Mouse (Mus musculus) hindbrain, embryonic 15.5 days (tissue): ENCODE measurements around the gene Timm17a. TPM values are rescaled to one million over a fixed set of nuclear protein-coding genes. Genes with fewer than 3 reads are reported as not detected.

Experiments used
- ATAC-seq: fragments of 200-750 bp; cut with Nextera tagmentation; 2 replicates; pipeline ENCODE4 v1.8.0; 2017; ENCODE audit warnings: low read depth, moderate number of reproducible peaks, moderate TSS enrichment; ENCODE audit not compliant: low FRiP score
- H3K27ac ChIP-seq: fragments of 300-500 bp; sonication (generic); replicated peaks from 2 replicates; pipeline ENCODE4 v1.5.1; 2015; ENCODE audit warnings: mild to moderate bottlenecking, inconsistent platforms
- H3K27me3 ChIP-seq: fragments of 300-500 bp; sonication (generic); 2 replicates; pipeline ENCODE4 v1.6.1; 2015; ENCODE audit warnings: control low read depth, inconsistent platforms
- H3K36me3 ChIP-seq: fragments of 300-500 bp; sonication (generic); 2 replicates; pipeline ENCODE4 v1.6.1; 2015; ENCODE audit warnings: control low read depth, inconsistent platforms
- H3K4me1 ChIP-seq: fragments of 300-500 bp; sonication (generic); replicated peaks from 2 replicates; pipeline ENCODE4 v1.6.1; 2015; ENCODE audit warnings: control low read depth, inconsistent platforms
- H3K4me2 ChIP-seq: fragments of 300-500 bp; sonication (generic); 2 replicates; pipeline ENCODE4 v1.6.1; 2015; ENCODE audit warnings: moderate library complexity, mild to moderate bottlenecking, inconsistent platforms
- H3K4me3 ChIP-seq: fragments of 300-500 bp; sonication (generic); 2 replicates; pipeline ENCODE4 v1.5.1; 2015; ENCODE audit warnings: mild to moderate bottlenecking, inconsistent platforms
- H3K9ac ChIP-seq: fragments of 300-500 bp; sonication (generic); 2 replicates; pipeline ENCODE4 v1.6.1; 2015; ENCODE audit warnings: inconsistent platforms
- H3K9me3 ChIP-seq: fragments of 300-500 bp; sonication (generic); 2 replicates; pipeline ENCODE4 v1.6.1; 2016; ENCODE audit warnings: control low read depth, inconsistent platforms
- WGBS: fragments of 180-500 bp; shearing (Covaris S2); methylation state at CpG from one replicate; pipeline ENCODE4 v1.1.7; 2015; 5-methylcytosine and 5-hydroxymethylcytosine counted together
- polyA plus RNA-seq: library from polyadenylated mRNA; unstranded; fragments of >200 nt; fragmentation: Nextera tagmentation; extraction: Ambion mirVana; gene quantifications from 2 replicates; pipeline ENCODE4 v1.2.1, GENCODE M21; 2015

Gene Timm17a
- polyA plus RNA-seq, 1 experiment from 2014 or later, result 159 TPM

DNA sequence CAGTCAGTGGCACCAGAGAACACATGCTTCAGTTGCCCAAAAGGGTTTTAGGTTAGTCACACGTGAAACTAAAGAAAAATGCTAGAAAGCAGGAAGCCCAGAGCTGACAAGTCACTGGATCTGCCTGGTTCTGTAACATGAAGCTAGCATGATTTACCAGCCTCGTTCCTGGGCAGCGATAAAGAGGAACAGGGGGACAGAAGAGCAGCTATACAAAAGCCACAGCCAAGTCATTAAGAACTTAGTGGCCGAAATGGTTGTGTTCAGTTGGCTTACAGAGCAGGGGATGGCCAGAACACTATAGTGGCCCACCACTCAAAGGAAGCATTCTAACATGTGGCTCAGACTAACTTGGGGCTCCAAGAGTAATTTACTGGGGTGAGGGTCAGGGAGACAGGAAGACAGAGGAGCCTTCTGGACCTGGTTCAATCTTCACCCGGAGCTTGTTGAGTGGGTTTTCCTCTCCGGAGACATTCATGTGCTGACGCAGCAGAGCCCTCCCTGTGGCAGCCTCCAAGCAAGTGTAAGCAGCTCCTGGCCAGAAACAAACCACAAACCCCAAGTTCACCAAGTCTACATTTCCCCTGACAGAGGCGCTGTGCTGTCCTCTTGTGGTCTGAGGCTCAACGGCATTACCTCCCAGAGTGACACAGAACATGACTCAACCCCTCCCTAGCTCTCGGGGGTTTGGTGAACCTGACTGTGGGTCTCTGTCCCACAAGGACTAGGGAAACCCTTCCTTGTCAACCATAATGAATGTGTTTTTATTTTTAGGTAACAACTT, 45.7 kb downstream of the Timm17a start:
- H3K4me3 ChIP-seq, result no peak overlapping the region
- H3K9ac ChIP-seq, result no peak overlapping the region
- H3K4me2 ChIP-seq, result no peak overlapping the region
- H3K4me1 ChIP-seq, result no peaks in the 10 kb centered on the region
- ATAC-seq, result no peak
- WGBS, result 87% methylated on average over 10 of the region's 10 CpGs
- H3K9me3 ChIP-seq, result no peaks in the 10 kb centered on the region
- H3K36me3 ChIP-seq, result peaks cover 67% of the 10 kb centered on the region
- H3K27me3 ChIP-seq, result no peaks in the 10 kb centered on the region
- H3K27ac ChIP-seq, result no peak overlapping the region

DNA sequence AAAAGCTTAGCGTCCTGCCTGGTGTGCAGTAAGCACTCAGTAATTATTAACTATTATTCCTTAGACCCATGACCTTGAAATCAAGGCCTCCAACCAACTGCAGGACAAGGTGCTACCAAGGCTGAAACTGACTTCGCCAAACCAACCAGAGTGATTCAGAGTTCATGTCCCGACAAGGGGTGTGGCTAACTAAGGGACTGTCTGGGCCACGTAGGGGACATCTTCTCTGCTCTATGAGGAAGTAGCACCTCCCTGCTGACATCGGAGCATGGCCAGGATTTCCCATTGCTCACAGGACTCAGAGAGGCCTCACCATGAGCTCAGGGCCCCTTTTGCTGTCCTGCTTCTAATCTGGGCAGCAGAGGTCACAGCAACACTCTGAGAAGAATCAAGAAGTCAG, 47.7 kb downstream of the Timm17a start:
- Histone ChIP-seq H3K27ac (no peak overlapping the region), H3K36me3 (peaks cover 64% of the 10 kb centered on the region), H3K4me1 (no peaks in the 10 kb centered on the region), H3K9ac (no peak overlapping the region), H3K9me3 (no peaks in the 10 kb centered on the region), H3K27me3 (no peaks in the 10 kb centered on the region), H3K4me3 (no peak overlapping the region), H3K4me2 (no peak overlapping the region)
- ATAC-seq, result no peak
- 87% methylated on average over 5 of the region's 5 CpGs for WGBS

DNA sequence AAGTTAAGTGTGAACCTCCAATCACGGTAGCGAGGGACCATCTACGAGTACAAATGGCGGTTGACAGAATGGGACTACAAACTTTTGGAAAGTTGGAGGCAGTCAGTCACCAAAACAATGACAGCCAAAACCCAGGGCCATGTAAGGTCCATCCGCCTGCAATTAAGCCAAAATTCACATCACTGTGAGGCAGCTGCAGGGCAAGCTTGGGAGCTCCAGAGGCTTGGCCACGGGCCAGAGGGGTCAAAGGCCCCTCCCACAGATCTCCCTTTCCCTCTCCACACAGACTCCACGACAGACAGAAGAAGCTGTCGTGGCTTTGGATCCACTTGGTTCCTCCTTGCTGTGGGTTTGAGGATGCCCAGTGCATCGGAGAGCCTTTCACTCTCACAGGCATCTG, 50.3 kb downstream of the Timm17a start:
- peaks cover 7% of the 10 kb centered on the region for H3K4me1 ChIP-seq
- H3K36me3 ChIP-seq, result peaks cover 55% of the 10 kb centered on the region
- H3K27me3 ChIP-seq, result no peaks in the 10 kb centered on the region
- no peak overlapping the region for H3K9ac ChIP-seq
- ATAC-seq, result no peak
- no peak overlapping the region for H3K4me3 ChIP-seq
- no peak overlapping the region for H3K27ac ChIP-seq
- no peaks in the 10 kb centered on the region for H3K9me3 ChIP-seq
- H3K4me2 ChIP-seq, result no peak overlapping the region
- 82% methylated on average over 9 of the region's 9 CpGs for WGBS

DNA sequence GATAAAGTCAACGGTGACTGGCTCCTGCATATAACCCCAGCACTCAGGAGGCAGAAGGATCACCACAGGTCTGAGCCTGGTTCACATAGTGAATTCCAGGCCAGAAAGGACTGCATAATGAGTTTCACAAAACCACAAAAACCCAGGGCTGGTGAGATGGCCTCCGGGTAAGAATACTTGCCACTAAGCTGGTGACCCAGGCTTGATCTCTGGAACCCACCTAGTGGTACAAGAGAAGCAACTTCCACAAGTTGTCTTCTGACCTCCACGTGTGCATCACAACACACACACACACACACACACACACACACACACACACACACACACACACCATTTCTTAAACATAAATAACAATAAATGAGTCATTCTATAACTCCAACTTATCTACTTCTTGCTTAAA, 51.2 kb downstream of the Timm17a start:
- no peaks in the 10 kb centered on the region for H3K27me3 ChIP-seq
- H3K9me3 ChIP-seq, result no peaks in the 10 kb centered on the region
- WGBS, result 94% methylated on average over 3 of the region's 3 CpGs
- ATAC-seq, result no peak
- H3K4me3 ChIP-seq, result no peak overlapping the region
- H3K27ac ChIP-seq, result no peak overlapping the region
- peaks cover 49% of the 10 kb centered on the region for H3K36me3 ChIP-seq
- no peak overlapping the region for H3K9ac ChIP-seq
- peaks cover 9% of the 10 kb centered on the region for H3K4me1 ChIP-seq
- no peak overlapping the region for H3K4me2 ChIP-seq

DNA sequence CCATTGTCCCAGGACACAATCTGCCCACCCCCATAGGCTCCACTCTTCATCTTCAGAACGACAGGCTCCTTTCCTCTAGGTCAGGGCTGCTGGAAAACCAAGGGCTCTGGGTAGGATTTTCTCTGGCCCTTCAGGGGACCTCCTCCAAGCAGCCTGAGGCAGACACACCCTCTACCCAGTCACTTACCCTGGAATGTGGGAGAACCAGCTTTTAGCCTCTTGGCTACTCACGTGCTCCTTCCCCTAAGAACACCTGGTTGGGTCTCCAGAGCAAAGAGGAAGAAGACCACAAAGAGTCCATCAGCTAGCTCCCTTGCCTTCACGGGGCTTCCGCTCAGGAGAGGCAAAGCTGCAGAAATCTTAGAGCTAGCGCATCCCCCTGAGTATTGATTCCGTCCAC, 52.6 kb downstream of the Timm17a start:
- WGBS, result 82% methylated on average over 6 of the region's 6 CpGs
- H3K36me3 ChIP-seq, result peaks cover 41% of the 10 kb centered on the region
- no peak overlapping the region for H3K9ac ChIP-seq
- no peak overlapping the region for H3K4me3 ChIP-seq
- H3K27me3 ChIP-seq, result no peaks in the 10 kb centered on the region
- H3K9me3 ChIP-seq, result no peaks in the 10 kb centered on the region
- H3K4me2 ChIP-seq, result no peak overlapping the region
- H3K27ac ChIP-seq, result no peak overlapping the region
- H3K4me1 ChIP-seq, result peaks cover 9% of the 10 kb centered on the region
- no peak for ATAC-seq

DNA sequence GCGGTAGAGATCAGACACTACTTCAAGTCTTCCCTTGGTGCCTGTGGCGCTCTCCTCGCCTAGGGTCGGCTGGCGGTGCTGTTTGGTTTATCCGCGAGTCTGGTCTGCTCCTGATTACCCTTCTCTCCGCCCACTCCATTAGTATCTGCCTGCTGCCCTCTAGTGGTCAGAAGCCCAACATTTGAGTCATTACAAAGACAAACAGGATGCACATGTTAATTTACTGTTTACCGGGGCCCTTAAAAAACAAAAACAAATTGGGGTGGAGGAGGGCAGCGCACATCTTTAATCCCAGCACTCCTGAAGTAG, 54.5 kb downstream of the Timm17a start:
- Histone ChIP-seq H3K9me3 (no peaks in the 10 kb centered on the region), H3K27ac (no peak overlapping the region; the same call in 1 of the 2 replicates)
- WGBS, result under 1% methylated on average over 10 of the region's 10 CpGs

DNA sequence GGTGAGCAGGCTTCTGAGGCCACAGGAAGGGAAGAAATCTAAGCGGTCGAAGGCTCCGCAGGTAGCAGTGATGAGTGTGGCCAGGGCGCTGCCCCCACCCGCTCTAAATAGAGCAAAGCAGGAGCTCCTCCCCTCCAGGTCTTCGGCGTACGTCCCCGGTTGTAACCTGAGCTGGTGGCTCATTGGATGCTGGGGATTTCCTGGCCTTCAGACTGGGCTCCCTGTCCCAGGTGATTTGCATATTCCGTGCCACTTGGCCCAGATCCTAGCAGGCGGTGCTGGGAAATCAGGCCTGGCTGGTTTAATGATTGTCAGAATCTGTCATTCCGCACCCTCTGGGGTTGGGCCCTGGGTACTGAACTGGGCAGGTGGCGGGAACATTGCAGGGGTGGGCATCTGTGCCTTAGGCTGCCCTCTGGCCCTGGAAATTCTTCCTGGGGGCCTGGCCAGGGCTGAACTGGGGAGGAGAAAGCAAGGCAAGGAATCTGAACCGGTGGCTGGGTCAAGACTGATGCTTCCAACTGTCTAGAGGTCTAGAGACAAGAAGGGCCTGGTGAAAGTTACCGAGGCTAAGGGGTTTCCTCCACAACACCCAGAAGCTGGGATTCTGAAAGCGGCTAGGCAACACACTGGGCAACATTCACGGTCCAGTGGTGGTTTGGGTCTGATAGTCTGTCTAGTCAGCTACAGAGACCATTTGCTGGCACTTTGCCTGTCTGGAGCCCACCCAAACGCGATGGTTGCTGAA, 55.0 kb downstream of the Timm17a start, which contains the start of gene Elf3:
Gene Elf3, minus strand, starts transcription at position 189 of the 748 bp plus-strand sequence.
- peak within 1 kb of the TSS; percentile 51 for H3K4me2 ChIP-seq
- peaks cover 19% of the 10 kb centered on the region for H3K36me3 ChIP-seq
- peak within 1 kb of the TSS; percentile 4 for H3K4me3 ChIP-seq
- WGBS, result 10% methylated on average over 19 of the region's 19 CpGs
- H3K27me3 ChIP-seq, result no peaks in the 10 kb centered on the region
- 0 out of 2 replicates have a peak within 1 kb of the TSS, but pooled peaks have one; percentile 6 for H3K9ac ChIP-seq
- peak; percentile 49 for ATAC-seq
- peaks cover 9% of the 10 kb centered on the region for H3K4me1 ChIP-seq
- no peak within 1 kb of the TSS; the same call in 1 of the 2 replicates for H3K27ac ChIP-seq
- no peaks in the 10 kb centered on the region for H3K9me3 ChIP-seq

More for the DNA sequence above, 54.5 kb downstream of the Timm17a start:
- peak; percentile 87 for ATAC-seq
- peaks cover 9% of the 10 kb centered on the region for H3K4me1 ChIP-seq
- peak overlapping the region; percentile 51 for H3K4me2 ChIP-seq
- H3K27me3 ChIP-seq, result no peaks in the 10 kb centered on the region
- H3K36me3 ChIP-seq, result peaks cover 24% of the 10 kb centered on the region
- H3K4me3 ChIP-seq, result peak overlapping the region; percentile 4
- H3K9ac ChIP-seq, result 0 out of 2 replicates have a peak overlapping the region, but pooled peaks have one; percentile 6

DNA sequence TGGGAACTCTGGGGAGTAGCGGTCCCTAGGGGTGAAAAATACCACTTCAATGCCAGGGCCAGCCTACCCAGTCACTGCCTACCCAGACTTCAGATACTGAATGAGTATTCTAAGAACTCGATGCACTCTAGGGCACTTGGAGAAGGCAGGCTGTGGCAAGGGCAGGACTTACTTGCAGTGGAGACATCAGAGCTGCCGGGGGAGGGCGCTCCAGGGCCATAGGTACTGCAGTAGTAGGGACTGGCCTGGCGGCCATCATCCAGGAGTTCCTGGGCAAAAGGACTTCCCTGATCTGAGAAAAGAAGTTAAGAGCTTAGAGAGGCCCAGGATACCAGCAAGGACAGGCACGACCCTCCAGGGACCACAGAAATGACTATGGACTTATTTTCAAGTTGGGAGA, 57.3 kb downstream of the Timm17a start:
- H3K4me3 ChIP-seq, result no peak overlapping the region
- WGBS, result 82% methylated on average over 6 of the region's 6 CpGs
- H3K9me3 ChIP-seq, result no peaks in the 10 kb centered on the region
- H3K27me3 ChIP-seq, result no peaks in the 10 kb centered on the region
- H3K4me2 ChIP-seq, result no peak overlapping the region
- no peak for ATAC-seq
- H3K9ac ChIP-seq, result no peak overlapping the region
- no peak overlapping the region for H3K27ac ChIP-seq
- peaks cover 9% of the 10 kb centered on the region for H3K4me1 ChIP-seq
- H3K36me3 ChIP-seq, result no peaks in the 10 kb centered on the region; the same call in 1 of the 2 replicates

DNA sequence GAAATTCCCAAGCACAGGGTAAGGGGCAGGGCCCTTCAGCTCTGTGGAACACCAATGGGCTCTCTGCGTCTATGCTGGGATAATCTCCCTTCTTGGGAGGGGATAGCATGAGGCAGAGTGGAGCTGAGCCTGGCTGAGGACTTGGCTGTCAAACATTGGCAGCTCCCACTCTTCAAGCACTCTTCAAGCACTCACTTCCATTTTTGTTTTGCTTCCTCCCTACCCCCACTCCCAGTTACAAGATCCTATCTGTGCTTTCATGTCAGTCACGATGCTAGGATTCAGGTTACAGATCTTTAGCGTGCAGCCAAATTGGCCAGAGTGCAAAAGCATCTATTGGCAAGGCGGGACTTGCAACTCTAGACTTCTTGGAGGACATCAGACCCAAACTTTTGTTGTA, 60.7 kb downstream of the Timm17a start:
- no peak for ATAC-seq
- H3K4me2 ChIP-seq, result no peak overlapping the region
- H3K27ac ChIP-seq, result no peak overlapping the region
- no peak overlapping the region for H3K9ac ChIP-seq
- WGBS, result 69% methylated on average over 4 of the region's 4 CpGs
- no peaks in the 10 kb centered on the region for H3K9me3 ChIP-seq
- no peaks in the 10 kb centered on the region for H3K36me3 ChIP-seq
- H3K27me3 ChIP-seq, result no peaks in the 10 kb centered on the region
- 0 out of 2 replicates have a peak, but pooled peaks cover 9% of the 10 kb centered on the region for H3K4me1 ChIP-seq
- no peak overlapping the region for H3K4me3 ChIP-seq

DNA sequence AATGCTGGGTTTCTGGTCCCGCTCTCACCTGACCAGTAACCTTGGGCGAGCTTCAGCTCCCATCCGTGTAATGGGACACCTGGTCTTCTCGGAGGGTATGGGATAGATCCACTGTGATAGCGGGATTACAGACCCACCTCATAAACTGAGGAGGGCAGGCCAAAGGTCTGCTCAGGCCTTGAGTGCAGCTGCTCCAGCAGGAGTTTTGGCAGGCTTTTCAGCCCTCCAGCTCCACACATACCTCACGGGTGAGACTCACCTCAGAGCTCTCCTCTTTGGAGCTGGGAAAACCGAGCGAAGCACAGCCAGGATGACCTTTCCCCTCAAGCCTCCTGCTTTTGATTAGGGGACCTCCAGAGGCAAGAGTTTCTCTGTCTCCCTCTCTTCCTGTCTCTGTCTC, 62.2 kb downstream of the Timm17a start:
- 93% methylated on average over 8 of the region's 8 CpGs for WGBS
- H3K4me1 ChIP-seq, result 0 out of 2 replicates have a peak, but pooled peaks cover 9% of the 10 kb centered on the region
- no peak overlapping the region for H3K4me3 ChIP-seq
- no peak overlapping the region for H3K27ac ChIP-seq
- H3K9ac ChIP-seq, result no peak overlapping the region
- H3K9me3 ChIP-seq, result no peaks in the 10 kb centered on the region
- ATAC-seq, result no peak
- no peak overlapping the region for H3K4me2 ChIP-seq
- H3K27me3 ChIP-seq, result no peaks in the 10 kb centered on the region
- no peaks in the 10 kb centered on the region for H3K36me3 ChIP-seq

DNA sequence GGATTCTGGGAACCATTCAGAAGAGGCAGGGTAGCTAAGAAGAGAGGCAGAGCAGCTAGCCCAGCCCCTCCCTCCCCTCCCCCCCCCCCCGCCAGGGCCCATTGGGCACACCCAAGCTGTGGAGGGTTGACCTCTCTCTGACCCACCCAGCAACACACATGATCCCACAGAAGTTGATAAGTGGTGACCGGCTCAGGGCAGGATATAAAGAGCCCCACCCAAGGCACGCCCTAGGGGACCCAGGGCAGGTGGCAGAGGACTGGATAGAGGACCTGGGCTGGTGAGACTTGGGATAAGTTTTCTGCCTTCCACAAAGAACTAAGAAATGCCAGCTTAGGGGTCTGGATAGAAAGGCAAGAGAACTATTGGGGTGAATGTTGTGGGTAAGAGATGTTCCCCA, 62.9 kb downstream of the Timm17a start:
- H3K4me1 ChIP-seq, result 0 out of 2 replicates have a peak, but pooled peaks cover 9% of the 10 kb centered on the region
- ATAC-seq, result no peak
- H3K27ac ChIP-seq, result no peak overlapping the region
- WGBS, result 67% methylated on average over 3 of the region's 3 CpGs
- H3K4me3 ChIP-seq, result no peak overlapping the region
- H3K27me3 ChIP-seq, result no peaks in the 10 kb centered on the region
- no peak overlapping the region for H3K4me2 ChIP-seq
- H3K9ac ChIP-seq, result no peak overlapping the region
- H3K36me3 ChIP-seq, result no peaks in the 10 kb centered on the region
- no peaks in the 10 kb centered on the region for H3K9me3 ChIP-seq

DNA sequence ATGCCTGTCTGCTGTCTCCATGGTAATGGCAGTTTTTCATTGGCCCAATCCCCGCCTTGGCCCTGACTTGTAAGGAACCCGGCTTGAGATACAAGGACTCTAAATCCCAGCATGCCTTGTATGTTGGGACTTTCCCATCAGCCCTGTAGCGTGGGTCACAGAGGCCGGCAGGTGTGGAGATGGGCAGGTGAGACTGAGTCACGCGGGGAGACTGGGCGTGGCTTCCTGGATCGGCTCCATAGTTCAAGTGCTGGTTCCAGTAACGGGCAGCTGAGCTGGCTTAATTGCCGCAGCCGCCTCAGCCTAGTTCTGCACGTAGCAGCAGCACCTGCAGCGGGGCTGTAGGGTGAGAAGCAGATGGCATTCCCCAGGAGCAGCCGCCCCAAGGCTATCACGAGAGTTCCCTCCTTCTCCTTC, 65.1 kb downstream of the Timm17a start:
- Histone ChIP-seq H3K36me3 (no peaks in the 10 kb centered on the region), H3K9me3 (no peaks in the 10 kb centered on the region), H3K9ac (peak overlapping the region; percentile 48), H3K4me3 (peak overlapping the region; percentile 44), H3K27me3 (no peaks in the 10 kb centered on the region), H3K4me1 (0 out of 2 replicates have a peak, but pooled peaks cover 9% of the 10 kb centered on the region), H3K27ac (peak overlapping the region; percentile 32), H3K4me2 (peak overlapping the region; percentile 67)
- ATAC-seq, result peak; percentile 96
- 5% methylated on average over 15 of the region's 15 CpGs for WGBS
